Mouse (Mus musculus): Measurements from ENCODE around the gene Aco1. TPM values are rescaled to one million over a fixed set of nuclear protein-coding genes. Genes with fewer than 3 reads are reported as not detected.

Gene Aco1
- polyA plus RNA-seq, 1 experiment from 2014 or later = 36.7 TPM

DNA sequence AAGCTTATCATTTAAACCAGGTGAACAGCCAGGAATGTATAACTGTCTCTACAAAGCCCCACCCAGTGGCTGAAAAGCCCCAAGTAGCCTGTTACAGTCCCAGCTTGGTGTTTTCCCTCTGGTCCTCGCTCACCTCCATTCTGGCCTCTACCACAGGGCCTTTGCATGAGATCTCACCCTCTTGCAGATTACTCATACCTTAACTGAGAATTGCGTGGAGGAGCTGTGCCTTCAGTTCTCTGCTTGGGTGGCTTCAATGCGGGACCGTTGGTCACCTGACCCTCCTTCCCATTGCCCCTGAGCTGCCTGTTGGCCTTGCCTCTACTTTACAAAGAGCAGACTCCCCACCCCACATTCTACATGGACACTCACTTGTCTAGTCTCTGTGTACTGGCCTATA is 10.6 kb downstream of the Aco1 start:
- H3K27me3 ChIP-seq (replicated peaks; ENCODE audit: control insufficient read depth, insufficient read depth, low read length) = no peaks in the 10 kb centered on the region
- DNase-seq (ENCODE audit: low spot score) = no peak
- H3K36me3 ChIP-seq (ENCODE audit: control insufficient read depth, insufficient read depth, low read length) = no peaks in the 10 kb centered on the region
- no peak overlapping the region for H3K4me3 ChIP-seq (ENCODE audit: low read depth, low read length)
- H3K4me2 ChIP-seq = no peak overlapping the region
- no peak overlapping the region for H3K9ac ChIP-seq (ENCODE audit: low read depth, low read length)
- H3K9me3 ChIP-seq (ENCODE audit: control insufficient read depth, low read length) = no peaks in the 10 kb centered on the region
- ATAC-seq (replicated peaks; ENCODE audit: low FRiP score) = no peak
- 83% methylated on average over 4 of the region's 4 CpGs for WGBS
- H3K4me1 ChIP-seq (replicated peaks; ENCODE audit: control insufficient read depth, insufficient read depth, low read length) = peaks cover 13% of the 10 kb centered on the region
- no peak overlapping the region for H3K27ac ChIP-seq (ENCODE audit: low read depth, low read length)

DNA sequence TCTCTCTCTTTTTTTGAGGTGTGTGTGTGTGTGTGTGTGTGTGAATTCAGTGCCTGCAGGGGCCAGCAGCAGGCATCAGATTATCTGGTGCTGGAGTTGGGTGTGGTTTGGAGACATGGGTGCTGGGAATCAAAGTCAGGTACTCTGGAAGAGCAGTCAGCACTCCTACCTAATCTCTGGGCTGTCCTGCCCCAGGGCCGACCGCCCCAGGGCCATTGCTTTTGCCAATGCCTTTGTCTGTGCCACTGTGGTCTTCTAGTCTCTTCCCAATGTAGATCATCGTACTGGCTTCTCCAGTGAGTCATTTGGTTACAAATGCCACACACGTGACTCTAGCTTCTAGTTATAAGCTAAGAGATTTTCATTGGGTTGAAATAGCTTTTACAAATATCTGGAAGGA is 11.9 kb downstream of the Aco1 start:
- no peaks in the 10 kb centered on the region for H3K9me3 ChIP-seq (ENCODE audit: control insufficient read depth, low read length)
- no peaks in the 10 kb centered on the region for H3K27me3 ChIP-seq (replicated peaks; ENCODE audit: control insufficient read depth, insufficient read depth, low read length)
- H3K27ac ChIP-seq (ENCODE audit: low read depth, low read length) = no peak overlapping the region
- H3K4me2 ChIP-seq = no peak overlapping the region
- H3K4me1 ChIP-seq (replicated peaks; ENCODE audit: control insufficient read depth, insufficient read depth, low read length) = peaks cover 13% of the 10 kb centered on the region
- no peaks in the 10 kb centered on the region for H3K36me3 ChIP-seq (ENCODE audit: control insufficient read depth, insufficient read depth, low read length)
- DNase-seq (ENCODE audit: low spot score) (no peak), ATAC-seq (replicated peaks; ENCODE audit: low FRiP score) (no peak)
- 90% methylated on average over 4 of the region's 4 CpGs for WGBS
- no peak overlapping the region for H3K9ac ChIP-seq (ENCODE audit: low read depth, low read length)
- H3K4me3 ChIP-seq (ENCODE audit: low read depth, low read length) = no peak overlapping the region

GRCm38 (mm10) chr4:40155467-40155999 is 12.7 kb downstream of the Aco1 start:
- no peak for ATAC-seq (replicated peaks; ENCODE audit: low FRiP score)
- Histone ChIP-seq H3K27me3 (replicated peaks; ENCODE audit: control insufficient read depth, insufficient read depth, low read length) (no peaks in the 10 kb centered on the region), H3K4me2 (no peak overlapping the region), H3K4me1 (replicated peaks; ENCODE audit: control insufficient read depth, insufficient read depth, low read length) (peaks cover 13% of the 10 kb centered on the region), H3K27ac (ENCODE audit: low read depth, low read length) (no peak overlapping the region), H3K9me3 (ENCODE audit: control insufficient read depth, low read length) (no peaks in the 10 kb centered on the region; the same call in none of the 2 replicates), H3K4me3 (ENCODE audit: low read depth, low read length) (no peak overlapping the region), H3K36me3 (ENCODE audit: control insufficient read depth, insufficient read depth, low read length) (no peaks in the 10 kb centered on the region), H3K9ac (ENCODE audit: low read depth, low read length) (no peak overlapping the region)
- DNase-seq (ENCODE audit: low spot score) = no peak
- WGBS = 84% methylated on average over 13 of the region's 13 CpGs

GRCm38 (mm10) chr4:40156153-40156552 is 13.3 kb downstream of the Aco1 start:
- Histone ChIP-seq H3K36me3 (ENCODE audit: control insufficient read depth, insufficient read depth, low read length) (no peaks in the 10 kb centered on the region), H3K9ac (ENCODE audit: low read depth, low read length) (no peak overlapping the region), H3K27ac (ENCODE audit: low read depth, low read length) (no peak overlapping the region), H3K9me3 (ENCODE audit: control insufficient read depth, low read length) (no peaks in the 10 kb centered on the region; the same call in none of the 2 replicates), H3K4me1 (replicated peaks; ENCODE audit: control insufficient read depth, insufficient read depth, low read length) (peaks cover 13% of the 10 kb centered on the region), H3K27me3 (replicated peaks; ENCODE audit: control insufficient read depth, insufficient read depth, low read length) (no peaks in the 10 kb centered on the region), H3K4me3 (ENCODE audit: low read depth, low read length) (no peak overlapping the region), H3K4me2 (no peak overlapping the region)
- no peak for DNase-seq (ENCODE audit: low spot score)
- WGBS = 55% methylated on average over 2 of the region's 2 CpGs
- peak; percentile 42 for ATAC-seq (replicated peaks; ENCODE audit: low FRiP score)

- Histone ChIP-seq H3K4me1 (replicated peaks; ENCODE audit: control insufficient read depth, insufficient read depth, low read length) (peaks cover 13% of the 10 kb centered on the region), H3K9ac (ENCODE audit: low read depth, low read length) (no peak overlapping the region), H3K36me3 (ENCODE audit: control insufficient read depth, insufficient read depth, low read length) (no peaks in the 10 kb centered on the region), H3K9me3 (ENCODE audit: control insufficient read depth, low read length) (no peaks in the 10 kb centered on the region; the same call in none of the 2 replicates), H3K27ac (ENCODE audit: low read depth, low read length) (peak overlapping the region; percentile 11; the same call in 1 of the 2 replicates), H3K4me3 (ENCODE audit: low read depth, low read length) (no peak overlapping the region), H3K27me3 (replicated peaks; ENCODE audit: control insufficient read depth, insufficient read depth, low read length) (no peaks in the 10 kb centered on the region), H3K4me2 (no peak overlapping the region; the same call in 1 of the 2 replicates)
- DNase-seq (ENCODE audit: low spot score) (no peak), ATAC-seq (replicated peaks; ENCODE audit: low FRiP score) (0 out of 2 replicates have a peak, but pooled peaks have one; percentile 1)
- WGBS = 73% methylated on average over 18 of the region's 18 CpGs
Measured at GRCm38 (mm10) chr4:40156582-40157499, 14.0 kb downstream of the Aco1 start.

- Histone ChIP-seq H3K9me3 (ENCODE audit: control insufficient read depth, low read length) (no peaks in the 10 kb centered on the region; the same call in none of the 2 replicates), H3K4me1 (replicated peaks; ENCODE audit: control insufficient read depth, insufficient read depth, low read length) (peaks cover 13% of the 10 kb centered on the region), H3K36me3 (ENCODE audit: control insufficient read depth, insufficient read depth, low read length) (no peaks in the 10 kb centered on the region), H3K4me3 (ENCODE audit: low read depth, low read length) (no peak overlapping the region), H3K9ac (ENCODE audit: low read depth, low read length) (no peak overlapping the region), H3K4me2 (no peak overlapping the region), H3K27ac (ENCODE audit: low read depth, low read length) (no peak overlapping the region), H3K27me3 (replicated peaks; ENCODE audit: control insufficient read depth, insufficient read depth, low read length) (no peaks in the 10 kb centered on the region)
- ATAC-seq (replicated peaks; ENCODE audit: low FRiP score) (no peak), DNase-seq (ENCODE audit: low spot score) (no peak)
- WGBS = 73% methylated on average over 5 of the region's 5 CpGs
Measured at GRCm38 (mm10) chr4:40157500-40158223, 14.8 kb downstream of the Aco1 start.

- Histone ChIP-seq H3K4me3 (ENCODE audit: low read depth, low read length) (no peak overlapping the region), H3K27ac (ENCODE audit: low read depth, low read length) (no peak overlapping the region), H3K36me3 (ENCODE audit: control insufficient read depth, insufficient read depth, low read length) (no peaks in the 10 kb centered on the region), H3K9me3 (ENCODE audit: control insufficient read depth, low read length) (no peaks in the 10 kb centered on the region; the same call in none of the 2 replicates), H3K27me3 (replicated peaks; ENCODE audit: control insufficient read depth, insufficient read depth, low read length) (no peaks in the 10 kb centered on the region), H3K9ac (ENCODE audit: low read depth, low read length) (no peak overlapping the region), H3K4me2 (no peak overlapping the region), H3K4me1 (replicated peaks; ENCODE audit: control insufficient read depth, insufficient read depth, low read length) (peaks cover 13% of the 10 kb centered on the region)
- ATAC-seq (replicated peaks; ENCODE audit: low FRiP score) (no peak), DNase-seq (ENCODE audit: low spot score) (no peak)
- 83% methylated on average over 5 of the region's 5 CpGs for WGBS
Measured at GRCm38 (mm10) chr4:40158224-40158540, 15.3 kb downstream of the Aco1 start.

GRCm38 (mm10) chr4:40160591-40161434 is 17.9 kb downstream of the Aco1 start:
- Histone ChIP-seq H3K36me3 (ENCODE audit: control insufficient read depth, insufficient read depth, low read length) (no peaks in the 10 kb centered on the region), H3K4me1 (replicated peaks; ENCODE audit: control insufficient read depth, insufficient read depth, low read length) (peaks cover 13% of the 10 kb centered on the region), H3K4me2 (no peak overlapping the region), H3K9ac (ENCODE audit: low read depth, low read length) (no peak overlapping the region), H3K9me3 (ENCODE audit: control insufficient read depth, low read length) (no peaks in the 10 kb centered on the region; the same call in none of the 2 replicates), H3K27me3 (replicated peaks; ENCODE audit: control insufficient read depth, insufficient read depth, low read length) (no peaks in the 10 kb centered on the region), H3K4me3 (ENCODE audit: low read depth, low read length) (no peak overlapping the region), H3K27ac (ENCODE audit: low read depth, low read length) (no peak overlapping the region)
- WGBS = 90% methylated on average over 8 of the region's 8 CpGs
- ATAC-seq (replicated peaks; ENCODE audit: low FRiP score) (no peak; the same call in 1 of the 2 replicates), DNase-seq (ENCODE audit: low spot score) (no peak)

Measured in liver, embryonic 11.5 days (tissue).